Mouse (Mus musculus) common myeloid progenitor, adult 5-6 weeks (primary cell): ENCODE results near the gene Dzank1. TPM values are rescaled to one million over a fixed set of nuclear protein-coding genes. Genes with fewer than 3 reads are reported as not detected.

ENCODE experiments used
- ATAC-seq: replicated peaks from 2 replicates; pipeline ENCODE4 v1.8.0; 2016; ENCODE audit warnings: low read depth, mild to moderate bottlenecking, moderate TSS enrichment, inconsistent platforms; ENCODE audit not compliant: poor library complexity, severe bottlenecking
- total RNA-seq: library from RNA; stranded (forward); fragments of 200-1000, 187-1606 nt; gene quantifications from 2 replicates; pipeline ENCODE4 v1.2.3, GENCODE M21; 2017

The Dzank1 gene
- 0.05 TPM in 1 of 2 replicates, not detected in the other for total RNA-seq

DNA sequence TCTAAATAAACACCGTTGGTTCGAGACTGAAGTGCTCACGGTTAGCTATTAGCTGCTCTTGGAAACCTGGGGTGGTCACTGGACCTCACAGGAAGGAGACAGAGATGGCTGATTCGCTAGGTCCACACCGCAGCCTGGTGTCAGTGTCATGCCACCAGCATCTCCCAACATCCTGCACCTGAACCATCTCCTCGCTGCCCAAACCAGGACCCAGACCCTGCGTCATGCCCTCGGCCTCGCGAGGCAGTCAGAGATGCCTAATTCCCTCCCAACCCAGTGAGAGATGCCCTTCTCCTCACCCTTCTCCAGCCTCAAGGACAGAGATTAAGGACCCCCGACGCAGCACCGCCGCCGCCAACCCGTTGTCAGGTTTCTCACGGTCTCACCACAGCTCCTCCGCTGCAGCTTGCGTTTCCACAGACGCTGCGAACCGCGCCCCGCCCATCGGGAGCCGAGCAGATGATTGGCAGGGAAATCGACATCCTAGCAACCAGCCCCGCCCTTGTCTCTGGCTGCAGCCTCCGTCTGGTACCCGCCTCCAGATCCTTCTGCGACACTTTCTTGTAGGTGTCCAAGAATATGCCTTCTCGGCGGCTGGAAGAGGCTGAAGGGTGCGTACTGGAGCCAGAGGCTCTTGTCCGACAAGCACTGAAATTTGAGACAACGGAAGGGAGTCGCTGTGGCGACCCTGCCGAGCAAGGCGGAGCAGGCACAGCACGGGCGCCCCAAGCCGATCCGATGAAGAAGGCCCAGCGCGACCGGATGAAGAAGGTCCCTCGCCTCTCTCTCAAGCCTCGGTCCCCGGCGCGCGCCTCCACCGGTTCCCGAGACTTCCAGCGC lies at the start of gene Dzank1, which contains the start of gene Polr3f:
Gene Dzank1 (minus strand): TSS at position 434 of the 840 bp plus-strand sequence.
Gene Polr3f (plus strand): TSS at position 738 of the 840 bp plus-strand sequence.
- ATAC-seq, result peak; percentile 96

DNA sequence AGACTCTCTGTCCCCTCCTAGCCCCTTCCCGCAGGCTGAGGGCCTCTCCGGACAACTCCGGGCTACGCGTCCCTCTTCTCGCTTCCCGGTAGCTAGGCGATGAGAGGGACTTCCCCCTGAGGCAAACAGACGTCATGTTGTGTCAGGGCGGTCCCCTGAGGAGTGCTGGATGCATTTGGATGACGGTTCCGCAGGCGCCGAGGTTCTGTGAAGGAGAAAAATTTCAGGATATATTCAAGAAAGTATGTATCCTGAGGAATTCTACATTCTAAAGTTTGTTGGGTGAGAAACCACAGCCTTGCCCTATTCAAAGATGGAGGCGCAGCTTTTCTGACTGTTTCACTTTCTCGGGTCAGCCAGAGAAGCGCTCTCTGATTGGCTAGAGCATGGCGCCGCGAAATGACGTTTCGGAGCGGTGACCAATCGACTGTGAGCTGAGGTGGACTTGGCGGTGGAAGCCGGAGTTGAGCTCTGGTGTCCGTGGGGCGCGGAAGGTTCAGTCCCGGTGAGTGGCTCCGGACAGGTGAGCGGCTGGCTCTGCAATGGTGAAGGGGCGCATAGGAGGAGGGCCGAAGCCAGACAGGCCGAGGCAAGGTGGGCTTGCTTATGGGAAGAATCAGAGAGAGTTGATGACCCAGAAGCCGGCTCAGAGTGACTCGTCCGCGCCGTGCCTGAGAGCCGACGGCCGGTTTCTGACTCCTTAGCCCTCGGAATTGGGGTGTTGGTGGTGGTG lies 28.8 kb upstream of the Dzank1 start, which contains the start of gene Sec23b:
Gene Sec23b (plus strand): TSS at position 410 of the 733 bp plus-strand sequence.
- peak; percentile 96 for ATAC-seq

DNA sequence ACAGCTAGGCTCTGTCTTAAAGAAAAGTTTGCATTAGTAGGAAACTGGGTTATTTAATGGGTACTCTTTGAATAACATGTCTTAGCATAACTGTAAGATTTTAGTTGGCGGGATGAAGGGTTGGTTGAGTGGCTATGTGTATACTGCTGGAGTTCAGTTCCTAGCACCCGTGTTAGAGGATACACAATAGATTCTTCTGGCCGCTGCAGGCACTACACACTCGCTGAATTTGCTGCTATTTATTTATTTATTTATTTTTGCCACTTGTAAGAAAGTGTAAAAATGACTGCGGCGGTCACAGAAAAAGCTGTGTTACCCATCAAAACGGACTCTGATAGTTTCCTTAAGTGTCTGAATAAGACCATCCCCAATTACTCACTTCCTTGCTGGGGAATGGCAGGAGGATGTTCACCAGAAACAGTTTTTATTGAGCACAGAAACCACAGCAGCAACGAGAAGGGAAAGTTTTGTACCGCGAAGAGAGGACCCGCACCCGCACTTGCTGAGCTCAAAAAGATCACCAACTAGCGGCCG lies 28.1 kb upstream of the Dzank1 start:
- peak; percentile 24 for ATAC-seq

DNA sequence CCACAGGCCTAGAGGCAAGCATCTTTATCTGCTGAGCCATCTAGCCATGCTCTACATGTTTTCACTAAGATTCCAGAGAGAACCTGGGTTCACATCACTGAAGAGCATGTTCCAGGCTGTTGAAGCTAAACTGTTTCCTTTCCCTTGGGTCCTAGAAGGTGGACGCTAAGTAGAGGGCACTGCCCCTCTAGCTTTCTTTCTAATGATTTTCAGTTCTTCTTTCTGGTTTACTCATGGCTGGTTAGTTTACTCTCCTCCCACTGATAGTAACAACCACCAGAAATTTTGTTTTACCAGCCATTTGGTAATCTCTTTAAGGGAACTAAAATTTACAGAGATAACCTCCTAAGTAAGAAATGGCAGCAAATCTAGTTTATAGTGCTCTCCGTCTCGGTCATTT lies 26.7 kb upstream of the Dzank1 start:
- ATAC-seq, result no peak

DNA sequence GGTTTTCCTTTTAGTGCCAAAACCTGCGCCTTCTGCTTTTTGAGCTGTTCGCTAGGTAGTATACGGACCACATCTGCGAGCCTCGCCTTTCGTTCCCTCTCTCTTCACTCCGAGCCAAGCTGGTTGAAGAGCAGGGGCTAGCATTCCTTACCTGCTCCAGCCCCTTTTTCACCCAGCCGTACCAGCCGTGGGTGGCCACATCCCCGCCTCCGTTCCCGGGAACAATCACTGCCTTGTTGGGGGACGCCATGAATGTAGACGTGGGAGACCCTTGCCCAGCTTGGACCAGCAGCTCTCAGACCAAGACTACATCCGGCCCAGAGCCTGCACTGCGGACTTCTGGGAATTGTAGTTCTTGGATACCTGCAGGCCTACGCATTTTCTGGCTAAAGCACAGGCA lies 23.3 kb upstream of the Dzank1 start, which contains the start of gene Rbbp9:
Gene Rbbp9 (minus strand): TSS at position 341 of the 400 bp plus-strand sequence.
- peak; percentile 90 for ATAC-seq

DNA sequence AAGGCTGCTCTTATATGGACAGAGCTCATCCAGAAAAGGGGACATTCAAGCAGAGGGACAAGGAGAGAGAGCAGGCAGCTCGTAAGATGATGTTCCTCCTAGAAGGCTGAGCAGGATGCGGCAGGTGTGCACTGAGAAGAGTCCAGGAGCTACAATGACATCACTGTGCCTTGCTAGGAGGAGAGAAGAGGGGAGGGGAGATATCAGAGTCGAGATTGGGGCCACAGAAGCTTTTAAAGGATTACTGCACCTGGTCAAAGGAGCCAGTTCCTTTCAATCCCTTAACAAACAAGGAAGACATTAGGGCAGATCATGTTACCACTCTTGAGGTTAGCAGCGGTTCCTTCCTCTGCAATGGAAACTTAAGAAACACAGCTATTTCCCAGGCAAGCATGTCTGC lies 20.3 kb upstream of the Dzank1 start:
- no peak for ATAC-seq

DNA sequence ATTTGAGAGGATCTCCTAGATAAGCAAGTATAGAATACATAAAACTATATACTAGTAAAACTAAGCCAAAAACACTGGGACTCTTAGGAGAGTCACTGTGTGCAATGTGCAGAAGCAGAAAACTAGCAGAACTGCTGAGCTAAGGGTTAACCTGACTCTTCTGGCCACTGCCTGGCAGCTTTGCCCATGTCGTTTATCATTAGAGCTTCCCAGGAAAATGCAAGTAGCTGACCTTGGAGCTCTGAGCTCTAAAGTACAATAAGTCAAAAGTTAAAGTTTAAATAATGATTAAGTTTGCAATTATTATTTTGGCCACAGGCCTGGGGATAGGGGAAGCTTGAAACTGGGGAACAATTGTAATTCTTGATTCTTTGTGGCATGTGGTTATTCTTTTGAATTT lies 18.3 kb upstream of the Dzank1 start:
- no peak for ATAC-seq

DNA sequence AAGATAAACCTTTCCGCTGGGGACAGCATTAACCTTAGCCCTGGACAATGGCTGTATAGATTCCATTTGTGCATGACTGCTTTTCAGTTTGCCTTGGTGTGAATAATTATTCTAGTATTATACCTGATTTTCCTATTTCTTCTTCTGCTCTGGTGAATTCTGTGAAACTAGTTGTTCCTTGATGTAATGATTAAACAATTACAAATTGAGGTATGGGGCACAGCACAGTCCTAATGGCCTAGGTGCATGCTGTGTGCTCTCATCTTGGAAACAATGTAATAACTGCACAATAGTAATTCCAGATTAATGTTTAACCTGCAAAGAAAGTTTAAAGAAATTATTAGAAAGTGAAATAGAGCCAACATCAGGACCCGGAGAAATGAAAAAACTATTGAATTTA lies 17.8 kb upstream of the Dzank1 start:
- ATAC-seq, result no peak

DNA sequence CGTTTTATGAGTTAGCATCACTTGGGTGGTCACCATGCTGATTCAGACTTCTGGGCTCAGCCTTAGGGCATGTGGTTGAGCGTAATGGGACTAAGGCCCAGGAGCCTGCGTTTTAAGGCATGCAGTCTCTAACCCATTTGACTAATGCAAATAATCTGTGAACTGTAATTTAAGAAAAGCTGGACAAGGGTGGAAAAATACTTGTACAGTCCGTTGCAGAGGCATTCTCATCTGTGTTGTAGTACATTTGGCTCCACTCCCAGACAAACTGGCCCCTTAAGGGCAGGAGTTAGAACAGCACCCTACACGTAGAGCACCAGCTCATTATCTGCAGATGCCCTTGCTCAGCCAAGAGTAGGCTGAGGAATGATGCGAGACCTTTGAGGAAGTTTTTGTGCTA lies 17.4 kb upstream of the Dzank1 start:
- no peak for ATAC-seq

DNA sequence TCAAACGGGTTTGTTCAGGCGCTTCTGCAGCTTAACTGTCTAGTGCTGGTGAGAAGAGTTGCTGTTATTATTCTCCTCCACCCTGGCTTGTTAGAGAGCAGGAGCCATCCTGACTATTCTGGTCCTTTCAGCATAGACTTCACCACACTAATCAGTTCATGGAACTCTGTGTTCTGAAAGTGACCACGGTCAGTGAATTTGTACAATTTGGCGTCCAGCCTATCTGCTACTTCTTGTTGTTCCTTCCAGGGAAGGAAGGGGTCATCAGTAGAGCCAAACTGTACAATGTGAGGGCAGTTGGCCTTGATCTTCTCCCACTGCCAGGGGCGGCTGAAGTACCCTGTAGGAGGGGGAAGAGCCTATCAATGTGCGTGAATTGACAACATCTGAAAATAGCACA lies 16.5 kb upstream of the Dzank1 start:
- ATAC-seq, result no peak

DNA sequence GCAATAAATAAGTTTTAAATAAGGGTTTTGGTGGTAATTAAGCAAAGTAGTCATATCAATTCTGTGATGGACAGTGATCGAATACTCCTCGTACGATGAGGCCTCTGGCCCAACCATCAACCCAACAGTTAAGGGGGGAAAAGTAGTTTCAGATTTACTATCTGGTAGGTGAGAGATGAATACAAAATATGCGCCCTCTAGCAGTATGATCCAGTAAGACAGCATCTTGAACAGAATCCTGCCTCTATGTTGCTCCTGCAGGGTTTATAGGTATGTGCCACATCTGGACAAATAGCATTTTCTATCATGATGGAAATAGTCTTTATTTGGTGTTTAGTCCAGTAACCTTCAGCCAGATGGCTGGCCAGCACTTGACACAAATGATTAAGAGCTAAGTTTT lies 14.0 kb upstream of the Dzank1 start:
- ATAC-seq, result peak; percentile 54; the same call in 1 of the 2 replicates

DNA sequence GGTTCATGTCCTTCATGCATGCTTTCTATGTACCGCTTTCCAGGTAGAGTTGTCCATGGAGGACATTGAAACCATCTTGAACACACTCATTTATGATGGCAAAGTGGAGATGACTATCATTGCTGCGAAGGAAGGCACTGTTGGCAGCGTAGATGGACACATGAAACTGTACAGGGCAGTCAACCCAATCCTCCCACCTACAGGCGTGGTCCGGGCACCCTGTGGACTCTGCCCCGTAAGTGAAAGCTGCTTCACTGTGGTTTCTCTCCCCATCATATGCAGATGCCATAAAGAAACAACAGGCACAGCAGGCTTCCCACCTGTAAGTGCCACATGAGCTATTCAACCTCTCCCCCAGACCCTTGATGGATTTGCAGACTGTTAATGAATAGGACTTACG lies 9.9 kb upstream of the Dzank1 start:
- no peak for ATAC-seq

DNA sequence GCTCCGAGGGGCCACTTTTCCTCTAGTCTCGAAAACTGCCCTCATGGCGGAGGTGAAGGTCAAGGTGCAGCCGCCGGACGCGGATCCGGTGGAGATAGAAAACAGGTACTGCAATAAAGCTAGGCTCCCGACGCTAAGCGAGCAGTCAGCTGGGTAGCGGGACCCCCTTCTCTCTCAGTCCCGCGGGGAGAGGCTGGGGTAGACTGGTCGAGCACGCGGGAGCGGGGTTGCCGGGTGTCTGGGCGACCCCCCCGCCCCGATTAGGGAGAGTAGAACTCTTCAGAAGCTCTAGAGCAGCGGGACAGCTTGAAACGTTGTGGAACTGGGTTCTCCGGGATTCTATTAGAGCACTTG lies 584 bp upstream of the Dzank1 start:
- peak; percentile 30; the same call in 1 of the 2 replicates for ATAC-seq

DNA sequence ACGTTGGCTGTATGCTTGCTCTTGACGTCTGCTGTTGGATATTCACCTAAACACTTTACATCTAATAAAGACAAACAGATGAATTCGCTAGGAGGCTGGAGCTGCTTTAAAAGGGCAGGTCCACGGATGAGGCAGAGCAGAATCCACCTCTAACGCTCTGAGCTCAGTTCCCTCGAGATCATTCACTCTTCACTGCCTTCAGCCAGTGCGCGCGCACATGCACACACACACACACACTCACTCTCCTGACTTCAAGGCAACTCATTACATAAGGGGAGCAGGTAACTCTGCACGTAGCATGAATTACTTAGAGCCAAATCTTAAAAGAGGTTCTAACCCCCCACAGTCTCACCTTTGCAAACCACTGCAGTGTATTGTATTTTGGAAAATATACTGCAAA lies 1.4 kb downstream of the Dzank1 start:
- no peak for ATAC-seq

DNA sequence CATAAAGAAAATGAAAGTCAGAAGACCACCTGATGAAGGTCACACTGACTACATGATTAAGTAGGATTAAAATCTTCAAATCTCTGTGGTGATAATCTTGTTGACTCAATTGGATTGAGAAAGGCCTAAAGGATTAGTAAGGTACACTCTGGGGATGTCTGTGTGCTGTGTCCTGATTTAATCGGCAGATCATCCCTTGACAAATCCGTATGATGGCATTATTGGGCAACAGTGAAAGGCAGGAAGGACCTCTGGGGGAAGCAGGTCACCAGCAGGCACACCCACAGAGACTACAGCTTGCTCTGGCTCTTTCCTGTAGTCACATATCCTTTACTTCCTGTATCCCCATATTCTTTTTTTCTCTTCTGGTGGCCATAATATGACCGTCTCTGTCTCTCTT lies 7.4 kb downstream of the Dzank1 start:
- no peak for ATAC-seq

DNA sequence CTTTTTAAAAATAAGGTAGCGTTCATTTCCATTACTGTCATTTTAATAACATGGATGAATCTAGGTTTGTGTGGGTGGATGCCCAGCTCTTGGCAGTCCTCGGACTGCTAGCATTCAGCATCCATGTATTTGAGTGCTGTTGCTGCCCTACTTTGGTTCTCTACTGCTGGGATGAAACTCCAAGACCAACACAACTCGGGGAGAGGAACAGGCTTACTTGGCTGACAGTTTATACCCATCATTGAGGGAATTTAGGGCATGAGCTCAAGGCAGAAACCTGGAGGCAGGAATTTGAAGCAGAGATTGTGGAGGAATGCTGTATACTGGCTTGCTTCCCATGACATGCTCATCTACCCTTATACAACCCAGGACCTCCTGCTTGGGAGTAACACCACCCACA lies 12.6 kb downstream of the Dzank1 start:
- no peak for ATAC-seq

DNA sequence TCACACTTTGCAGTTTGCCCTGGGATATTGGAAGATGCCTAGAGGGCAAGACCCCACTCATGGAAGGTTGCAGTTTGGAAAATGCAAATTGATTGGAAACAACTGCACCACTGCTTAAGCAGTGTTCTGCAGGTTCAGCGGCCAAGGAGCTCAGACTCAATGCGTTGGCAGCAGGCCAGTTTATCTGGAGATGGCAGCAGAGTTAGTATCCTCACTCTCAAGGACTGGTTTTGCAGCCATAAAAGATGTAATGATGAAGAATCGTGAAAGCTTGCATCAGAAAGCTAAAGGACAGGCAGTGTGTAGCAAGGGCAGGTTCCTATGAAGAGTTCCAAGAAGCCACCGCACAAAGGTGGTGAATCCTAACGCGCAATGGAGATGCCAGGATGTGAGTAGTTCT lies 25.1 kb downstream of the Dzank1 start:
- no peak for ATAC-seq

DNA sequence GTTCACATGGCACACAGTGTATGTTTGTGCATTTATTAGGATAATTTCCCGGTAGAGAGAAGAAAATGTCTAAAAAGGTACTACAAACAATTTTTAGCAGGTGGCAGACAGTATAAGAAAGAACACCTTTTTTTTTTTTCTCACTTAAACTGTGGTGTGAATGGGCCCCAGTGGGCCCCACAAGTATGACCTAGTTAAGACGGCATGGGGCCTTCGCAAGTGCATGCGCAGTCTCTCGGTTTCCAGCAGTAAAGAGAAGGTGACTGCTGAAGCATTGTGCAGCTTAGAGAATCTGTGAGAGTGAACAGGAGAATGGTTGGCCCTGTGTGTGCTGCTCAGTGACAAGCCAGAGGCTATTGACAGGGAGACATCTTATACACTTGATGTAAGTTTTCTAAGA lies 37.9 kb downstream of the Dzank1 start:
- no peak for ATAC-seq

DNA sequence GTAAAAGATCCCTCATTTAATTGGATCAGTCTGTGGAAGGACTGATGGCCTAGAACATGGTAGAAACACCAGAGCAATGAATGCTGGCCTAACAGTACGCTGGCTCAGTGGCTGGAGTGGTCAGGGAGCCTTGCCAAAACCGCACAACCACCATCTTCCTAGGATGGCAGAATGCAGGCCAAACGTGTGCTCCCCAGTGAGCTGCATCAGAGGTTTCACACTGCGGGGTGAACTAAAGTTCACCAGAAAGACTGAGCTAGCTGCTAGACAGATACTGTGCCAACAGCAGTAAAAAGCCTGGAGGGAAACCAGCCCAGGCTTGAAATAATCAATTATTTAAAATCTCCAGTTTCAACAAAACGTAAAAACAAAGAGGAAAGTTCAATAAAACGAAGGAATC lies 39.7 kb downstream of the Dzank1 start:
- ATAC-seq, result no peak

DNA sequence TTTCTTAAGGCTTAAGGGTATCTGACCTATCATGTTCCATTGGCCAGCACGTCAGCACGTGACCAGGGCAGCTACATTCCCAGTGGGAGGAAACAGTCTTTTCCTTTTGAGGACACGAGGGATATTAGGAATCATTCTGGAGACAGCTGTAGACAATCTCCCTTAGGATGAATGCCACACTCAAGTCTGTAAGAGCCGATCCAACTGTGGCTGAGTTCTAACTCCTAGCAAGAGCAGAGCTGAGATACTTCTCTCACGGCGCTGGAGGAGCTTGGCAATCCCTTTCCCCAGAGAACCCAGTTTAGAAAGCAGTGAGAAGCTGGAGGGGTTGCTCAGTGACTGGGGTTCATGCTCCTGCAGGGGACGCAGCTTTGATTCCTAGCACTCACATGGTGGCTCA lies 41.8 kb downstream of the Dzank1 start:
- ATAC-seq, result no peak

DNA sequence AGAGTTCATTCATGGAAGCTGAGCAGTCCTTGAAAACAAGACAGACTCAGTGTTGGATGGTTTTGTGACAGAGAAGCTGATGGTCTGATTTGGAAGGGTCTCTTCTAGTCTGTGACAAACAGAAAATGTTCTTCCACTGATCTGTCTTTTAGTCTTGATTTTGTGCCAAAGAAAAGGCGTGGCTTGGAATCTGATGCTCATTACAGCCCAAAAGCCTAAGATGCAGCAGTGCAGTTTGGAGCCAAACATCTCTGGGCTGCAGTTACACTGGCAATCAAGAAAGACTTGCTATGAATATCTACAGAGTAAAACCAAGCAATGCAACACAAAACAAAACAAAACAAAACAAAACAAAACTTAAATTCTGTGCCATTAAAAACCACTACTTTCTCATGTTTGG lies 43.1 kb downstream of the Dzank1 start:
- ATAC-seq, result no peak
